Mouse (Mus musculus) natural killer cell, adult 2 months (primary cell): ENCODE results near the gene Rnf207.

ENCODE experiments used
- DNase-seq, 2 experiments: peaks; one replicate each; pipeline ENCODE4 v3.0.0; 2022; ENCODE audit warnings: low spot score in 2 of 2

The Rnf207 gene

GRCm38 (mm10) chr4:152294188-152294929 lies 24.4 kb downstream of the Rnf207 start:
- no peak for DNase-seq

- DNase-seq = no peak
Observed at GRCm38 (mm10) chr4:152292102-152292765, 26.6 kb downstream of the Rnf207 start.

- DNase-seq = no peak
Observed at GRCm38 (mm10) chr4:152291562-152291961, 27.2 kb downstream of the Rnf207 start, which contains the start of gene Hes3. Gene Hes3 (minus strand): TSS chr4:152291662.

GRCm38 (mm10) chr4:152290991-152291390 lies 27.8 kb downstream of the Rnf207 start:
- no peak for DNase-seq

- no peak for DNase-seq
Observed at GRCm38 (mm10) chr4:152290385-152290784, 28.4 kb downstream of the Rnf207 start.

- no peak for DNase-seq
Observed at GRCm38 (mm10) chr4:152288398-152288945, 30.3 kb downstream of the Rnf207 start.

- no peak for DNase-seq
Observed at GRCm38 (mm10) chr4:152287317-152288120, 31.3 kb downstream of the Rnf207 start.

- peak in 1 of 2 experiments; percentile 35 for DNase-seq
Observed at GRCm38 (mm10) chr4:152286887-152287286, 31.9 kb downstream of the Rnf207 start.

GRCm38 (mm10) chr4:152286183-152286582 lies 32.6 kb downstream of the Rnf207 start:
- no peak for DNase-seq

- peak; percentile 31 to 50 for DNase-seq
Observed at GRCm38 (mm10) chr4:152285505-152285904, 33.3 kb downstream of the Rnf207 start.

- DNase-seq = peak; percentile 79 to 86
Observed at GRCm38 (mm10) chr4:152283186-152283950, 35.4 kb downstream of the Rnf207 start.

GRCm38 (mm10) chr4:152282721-152283120 lies 36.1 kb downstream of the Rnf207 start:
- no peak for DNase-seq

GRCm38 (mm10) chr4:152281601-152282000 lies 37.2 kb downstream of the Rnf207 start:
- no peak for DNase-seq

GRCm38 (mm10) chr4:152278986-152279385 lies 39.8 kb downstream of the Rnf207 start:
- no peak for DNase-seq

GRCm38 (mm10) chr4:152277916-152278315 lies 40.9 kb downstream of the Rnf207 start:
- DNase-seq = no peak

- DNase-seq = no peak
Observed at GRCm38 (mm10) chr4:152276389-152277347, 42.1 kb downstream of the Rnf207 start.

- no peak for DNase-seq
Observed at GRCm38 (mm10) chr4:152274681-152275131, 44.1 kb downstream of the Rnf207 start.

GRCm38 (mm10) chr4:152273621-152274236 lies 45.1 kb downstream of the Rnf207 start, which contains the start of gene Gpr153:
Gene Gpr153 (plus strand): TSS chr4:152274232.
- DNase-seq = no peak

- DNase-seq = no peak
Observed at GRCm38 (mm10) chr4:152273191-152273590, 45.6 kb downstream of the Rnf207 start.
